Mouse (Mus musculus) spleen, adult 2 months (tissue): ENCODE results near the gene Usf1.

ENCODE experiments used
- CTCF ChIP-seq: fragments of 200-500 bp; IDR thresholded peaks from 2 replicates; pipeline ENCODE4 v1.5.1; 2011; ENCODE audit warnings: mild to moderate bottlenecking, inconsistent platforms; ENCODE audit not compliant: insufficient read depth, insufficient read length, insufficient replicate concordance; ENCODE audit errors: extremely low read depth
- POLR2A ChIP-seq: fragments of 200-500 bp; IDR thresholded peaks from 2 replicates; pipeline ENCODE4 v1.6.1; 2011; ENCODE audit warnings: low read depth, low read length, inconsistent platforms

- no peak for TF ChIP-seq POLR2A
- no peak for TF ChIP-seq CTCF
These were observed 28.0 kb downstream of the Usf1 start for GRCm38 (mm10) chr1:171439072-171439471.
